Mouse (Mus musculus) gastrocnemius, postnatal 14 days (tissue): ENCODE measurements around the gene Olfr744. TPM values are rescaled to one million over a fixed set of nuclear protein-coding genes. Genes with fewer than 3 reads are reported as not detected.
"Not testable (repeated sequence)": the region's sequence is repeated elsewhere in the genome, so short reads cannot be mapped to it uniquely, and the experiment has no call there.

ENCODE experiments used
- DNase-seq: peaks from one replicate; pipeline ENCODE4 v3.0.0; 2021; ENCODE audit warnings: mixed read lengths
- intact Hi-C: fragments of 180-260 bp; cut with DNase I; formaldehyde crosslinking; loops from one replicate; pipeline ENCODE4 v1.15.1; 2025; ENCODE audit warnings: low total_unique reads
- long read RNA-seq, 2 experiments: library from polyadenylated mRNA; stranded (forward); transcript quantifications; one replicate each; pipeline ENCODE4 v2.0.0; 2021
- total RNA-seq, 2 experiments: library from RNA; stranded (reverse); gene quantifications; 2 replicates each; pipeline ENCODE4 v1.2.3; 2021

Olfr744 gene
- total RNA-seq, result not detected
- long read RNA-seq, experiment 1, result 0 reads
- long read RNA-seq, experiment 2, result 0 reads

DNA sequence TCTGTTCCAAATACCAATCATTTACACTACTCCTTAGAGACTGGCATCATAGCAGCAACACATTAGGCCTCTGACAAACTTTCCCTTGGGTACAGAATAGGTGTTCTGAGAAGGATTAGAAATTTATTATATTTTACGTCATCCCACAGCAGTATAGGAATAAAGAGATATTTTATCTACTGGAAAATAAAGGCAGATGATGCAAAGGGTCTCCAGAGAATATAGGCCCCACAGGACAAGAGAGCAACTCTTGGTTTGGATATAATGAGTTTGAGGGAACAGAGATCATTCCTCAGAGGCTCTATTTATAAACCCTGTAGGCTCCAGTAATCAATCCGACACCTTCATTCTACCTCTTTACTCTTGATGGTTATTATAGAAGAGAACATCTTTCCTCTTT is at the start of gene Olfr744:
Gene Olfr744, plus strand, starts transcription at position 301 of the 400 bp plus-strand sequence.
- intact Hi-C loops, result no loop called here

GRCm38 (mm10) chr14:50573056-50573455 is 41.6 kb upstream of the Olfr744 start:
- DNase-seq, result not testable (repeated sequence)

More for the DNA sequence above, at the start of gene Olfr744:
- DNase-seq, result no peak

GRCm38 (mm10) chr14:50639088-50639487 is 24.4 kb downstream of the Olfr744 start, which contains the start of gene Olfr745:
Olfr745 (plus strand) TSS chr14:50639388.
- no peak for DNase-seq
- intact Hi-C loops, result no loop called here

More at GRCm38 (mm10) chr14:50573056-50573455, 41.6 kb upstream of the Olfr744 start:
- intact Hi-C loops, result not testable (repeated sequence)

- no peak for DNase-seq
These were observed 32.1 kb downstream of the Olfr744 start, which contains the start of gene Olfr746 for GRCm38 (mm10) chr14:50646783-50647182. Olfr746 (plus strand) TSS chr14:50647083.

More at GRCm38 (mm10) chr14:50646783-50647182, 32.1 kb downstream of the Olfr744 start, which contains the start of gene Olfr746:
- intact Hi-C loops, result no loop called here

Other genes starting within 250 kb of the Olfr744 start
- gene Olfr736, start 233.7 kb upstream of the Olfr744 start, total RNA-seq, result not detected
- not detected for gene Olfr738, start 207.3 kb upstream of the Olfr744 start, total RNA-seq
- not detected for gene Olfr739, start 196.3 kb upstream of the Olfr744 start, total RNA-seq
- not detected for gene Olfr740, start 169.3 kb upstream of the Olfr744 start, total RNA-seq
- gene Olfr741, start 142.1 kb upstream of the Olfr744 start, total RNA-seq, result not detected
- not detected for gene Olfr742, start 111.3 kb upstream of the Olfr744 start, total RNA-seq
- not detected for gene Olfr743, start 93.0 kb upstream of the Olfr744 start, total RNA-seq
- not detected for gene Olfr745, start 24.5 kb downstream of the Olfr744 start, total RNA-seq
- gene Olfr746, start 32.2 kb downstream of the Olfr744 start, total RNA-seq, result not detected
- gene Olfr747, start 78.3 kb downstream of the Olfr744 start, total RNA-seq, result not detected
- not detected for gene Olfr748, start 92.5 kb downstream of the Olfr744 start, total RNA-seq
- gene Olfr749, start 130.2 kb downstream of the Olfr744 start, total RNA-seq, result not detected
- gene Ttc5, start 170.6 kb downstream of the Olfr744 start, total RNA-seq, result 10 to 100 TPM; 12.0 to 12.3 TPM
- gene Ccnb1ip1, start 192.9 kb downstream of the Olfr744 start, total RNA-seq, result under 1 TPM in 1 of 2 experiments, not detected in 1; 0.72 TPM
- 1 to 10 TPM; 9.3 to 10.0 TPM for gene Parp2, start 193.0 kb downstream of the Olfr744 start, total RNA-seq